Mouse (Mus musculus) MEL (cell line): Measurements from ENCODE around the gene A930018P22Rik.
"Not testable (repeated sequence)": the region's sequence is repeated elsewhere in the genome, so short reads cannot be mapped to it uniquely, and the experiment has no call there.

Source experiments
- CHD1 ChIP-seq: IDR thresholded peaks from 2 replicates; pipeline ENCODE4 v1.6.1; 2012; ENCODE audit warnings: low read depth, mild to moderate bottlenecking, inconsistent platforms, low read length, improper control_type of control experiment
- CTCF ChIP-seq, 3 experiments: IDR thresholded peaks in 2 of 3; conservative IDR thresholded peaks in 1 of 3; 2 replicates each; pipeline ENCODE4 v1.5.1; 2011 to 2012; ENCODE audit warnings: low read length in 3 of 3, low read depth in 2 of 3, mild to moderate bottlenecking in 2 of 3, improper control_type of control experiment in 1 of 3, inconsistent platforms in 1 of 3, mixed read lengths in 1 of 3, moderate library complexity in 1 of 3; ENCODE audit not compliant: control insufficient read depth in 1 of 3, insufficient read depth in 1 of 3, poor library complexity in 1 of 3, severe bottlenecking in 1 of 3
- EP300 ChIP-seq, 2 experiments: IDR thresholded peaks; 2 replicates each; pipeline ENCODE4 v1.6.1; 2011; ENCODE audit warnings: improper control_type of control experiment in 2 of 2, low read length in 2 of 2, low read depth in 1 of 2, mild to moderate bottlenecking in 1 of 2
- JUND ChIP-seq: IDR thresholded peaks from 2 replicates; pipeline ENCODE4 v1.6.1; 2011; ENCODE audit warnings: low read depth, mild to moderate bottlenecking, improper control_type of control experiment, low read length
- MAFK ChIP-seq: IDR thresholded peaks from 2 replicates; pipeline ENCODE4 v1.6.1; 2011; ENCODE audit warnings: low read depth, mild to moderate bottlenecking, low read length, improper control_type of control experiment, borderline replicate concordance
- MAZ ChIP-seq: IDR thresholded peaks from 2 replicates; pipeline ENCODE4 v1.6.1; 2012; ENCODE audit warnings: low read depth, mild to moderate bottlenecking, inconsistent platforms, low read length, improper control_type of control experiment
- MYB ChIP-seq: IDR thresholded peaks from 2 replicates; pipeline ENCODE4 v1.6.1; 2011; ENCODE audit warnings: mild to moderate bottlenecking, low read depth, low read length, improper control_type of control experiment
- POLR2A ChIP-seq, 2 experiments: IDR thresholded peaks; 2 replicates each; pipeline ENCODE4 v1.6.1; 2011 to 2012; ENCODE audit warnings: low read length in 2 of 2, mild to moderate bottlenecking in 2 of 2, control low read depth in 1 of 2, improper control_type of control experiment in 1 of 2, low read depth in 1 of 2, moderate library complexity in 1 of 2; ENCODE audit not compliant: control insufficient read depth in 1 of 2, insufficient read depth in 1 of 2, poor library complexity in 1 of 2
- POLR2AphosphoS2 ChIP-seq: IDR thresholded peaks from 2 replicates; pipeline ENCODE4 v1.6.1; 2011; ENCODE audit warnings: low read length, improper control_type of control experiment
- RCOR1 ChIP-seq: IDR thresholded peaks from 2 replicates; pipeline ENCODE4 v1.6.1; 2012; ENCODE audit warnings: low read depth, mild to moderate bottlenecking, inconsistent platforms, low read length, improper control_type of control experiment
- TAL1 ChIP-seq: IDR thresholded peaks from 2 replicates; pipeline ENCODE4 v1.6.1; 2012; ENCODE audit warnings: mild to moderate bottlenecking, inconsistent platforms, low read length, moderate library complexity, mixed read lengths
- USF2 ChIP-seq, 2 experiments: IDR thresholded peaks; 2 replicates each; pipeline ENCODE4 v1.6.1; 2011 to 2012; ENCODE audit warnings: improper control_type of control experiment in 2 of 2, low read length in 2 of 2, borderline replicate concordance in 1 of 2, inconsistent platforms in 1 of 2, low read depth in 1 of 2, mild to moderate bottlenecking in 1 of 2; ENCODE audit not compliant: insufficient read depth in 1 of 2
- ZC3H11A ChIP-seq: IDR thresholded peaks from 2 replicates; pipeline ENCODE4 v1.6.1; 2012; ENCODE audit warnings: low read depth, mild to moderate bottlenecking, inconsistent platforms, low read length, improper control_type of control experiment

GRCm38 (mm10) chr2:104087562-104087961 is 35.0 kb upstream of the A930018P22Rik start:
- not testable (repeated sequence) for TF ChIP-seq CHD1; CTCF (IDR thresholded peaks at IDR 0.05 in 2 of 3, conservative IDR thresholded peaks at IDR 0.05 in 1 of 3; ENCODE audit: control insufficient read depth in 1 of 3, insufficient read depth in 1 of 3, low read depth in 2 of 3, low read length in 3 of 3, poor library complexity in 1 of 3, severe bottlenecking in 1 of 3); MAFK; ZC3H11A; POLR2A (IDR thresholded peaks at IDR 0.05; ENCODE audit: control insufficient read depth in 1 of 2, insufficient read depth in 1 of 2, low read depth in 1 of 2, low read length in 2 of 2, poor library complexity in 1 of 2); USF2 (IDR thresholded peaks at IDR 0.05; ENCODE audit: borderline replicate concordance in 1 of 2, insufficient read depth in 1 of 2, low read depth in 1 of 2, low read length in 2 of 2); RCOR1; EP300 (IDR thresholded peaks at IDR 0.05; ENCODE audit: low read depth in 1 of 2, low read length in 2 of 2); MYB; POLR2AphosphoS2; TAL1; JUND; MAZ
